Mouse (Mus musculus): ENCODE measurements around the gene Eif4b. TPM values are rescaled to one million over a fixed set of nuclear protein-coding genes. Genes with fewer than 3 reads are reported as not detected.

Gene Eif4b
- 113 and 121 TPM in 2 replicates for polyA plus RNA-seq (2014; fragmentation: Nextera tagmentation; extraction: Ambion mirVana)

DNA sequence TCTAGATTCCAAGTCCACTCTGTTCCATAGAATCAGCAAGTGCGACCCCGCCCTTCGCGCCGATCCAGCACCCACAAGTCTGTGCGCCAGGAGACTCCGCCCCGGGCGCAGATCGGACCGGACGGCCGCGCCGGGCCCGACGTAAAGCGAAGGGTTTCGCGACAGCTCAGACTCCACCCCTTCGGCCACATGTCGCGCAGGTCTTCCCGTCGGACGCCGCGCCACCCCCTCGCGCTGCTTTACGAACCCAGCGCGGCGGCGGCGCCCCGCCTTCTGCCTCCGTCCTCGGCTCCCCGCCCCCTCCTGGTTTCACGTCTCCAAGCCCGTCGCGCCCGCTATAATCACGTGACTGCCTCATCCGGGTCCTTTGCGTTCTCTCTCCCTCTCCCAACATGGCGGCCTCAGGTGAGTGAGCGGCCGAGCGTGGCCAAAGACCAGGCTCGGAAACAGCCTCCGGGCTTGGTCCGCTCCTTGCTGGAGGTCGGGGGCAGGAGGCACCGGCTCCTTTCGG is at the start of gene Eif4b:
TSS of gene Eif4b (plus strand) at position 215 of the 511 bp plus-strand sequence.
- peak; percentile 100 for DNase-seq (ENCODE audit: low spot score)
- ATAC-seq (ENCODE audit: insufficient read depth, low FRiP score, low TSS enrichment): peak; percentile 90
- Histone ChIP-seq H3K27me3 (ENCODE audit: control insufficient read depth, insufficient read depth, low read length) (no peaks in the 10 kb centered on the region), H3K9me3 (ENCODE audit: control insufficient read depth, low read length) (no peaks in the 10 kb centered on the region), H3K9ac (ENCODE audit: low read length) (peak within 1 kb of the TSS; percentile 91), H3K4me1 (ENCODE audit: control insufficient read depth, insufficient read depth, low read length) (peaks cover 16% of the 10 kb centered on the region), H3K4me3 (ENCODE audit: low read depth, low read length) (peak within 1 kb of the TSS; percentile 86), H3K27ac (ENCODE audit: low read depth, low read length) (peak within 1 kb of the TSS; percentile 90), H3K36me3 (ENCODE audit: control insufficient read depth, insufficient read depth, low read length) (no peaks in the 10 kb centered on the region), H3K4me2 (ENCODE audit: low read depth) (peak within 1 kb of the TSS; percentile 84)
- under 1% methylated on average over 55 of the region's 58 CpGs for WGBS

DNA sequence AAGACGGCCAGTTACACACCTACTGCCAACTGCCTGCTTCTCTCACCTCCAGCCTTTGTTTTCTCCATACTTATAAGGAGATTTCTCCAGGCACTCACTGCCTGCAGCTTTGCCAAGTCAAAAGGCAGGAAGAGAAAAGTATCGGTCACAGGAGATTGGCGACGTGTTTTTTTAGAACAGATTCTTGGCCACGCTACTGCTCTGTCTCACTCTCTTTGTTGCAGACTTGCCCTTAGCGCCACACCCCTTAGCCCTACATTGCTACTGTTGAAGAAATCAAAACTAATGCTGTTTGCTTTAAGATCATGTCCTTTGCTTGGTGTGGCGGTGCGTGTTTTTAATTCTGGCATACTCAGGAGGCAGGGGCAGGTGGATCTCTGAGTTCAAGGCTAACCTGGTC is 49.7 kb upstream of the Eif4b start:
- H3K27me3 ChIP-seq (ENCODE audit: control insufficient read depth, insufficient read depth, low read length): peaks cover 36% of the 10 kb centered on the region
- ATAC-seq (ENCODE audit: insufficient read depth, low FRiP score, low TSS enrichment): no peak
- no peak overlapping the region for H3K27ac ChIP-seq (ENCODE audit: low read depth, low read length)
- no peak overlapping the region for H3K9ac ChIP-seq (ENCODE audit: low read length)
- H3K4me1 ChIP-seq (ENCODE audit: control insufficient read depth, insufficient read depth, low read length): no peaks in the 10 kb centered on the region; the same call in 1 of the 2 replicates
- no peak overlapping the region for H3K4me3 ChIP-seq (ENCODE audit: low read depth, low read length)
- no peak overlapping the region for H3K4me2 ChIP-seq (ENCODE audit: low read depth)
- H3K36me3 ChIP-seq (ENCODE audit: control insufficient read depth, insufficient read depth, low read length): no peaks in the 10 kb centered on the region
- DNase-seq (ENCODE audit: low spot score): no peak
- H3K9me3 ChIP-seq (ENCODE audit: control insufficient read depth, low read length): no peaks in the 10 kb centered on the region
- 79% methylated on average over 8 of the region's 8 CpGs for WGBS

DNA sequence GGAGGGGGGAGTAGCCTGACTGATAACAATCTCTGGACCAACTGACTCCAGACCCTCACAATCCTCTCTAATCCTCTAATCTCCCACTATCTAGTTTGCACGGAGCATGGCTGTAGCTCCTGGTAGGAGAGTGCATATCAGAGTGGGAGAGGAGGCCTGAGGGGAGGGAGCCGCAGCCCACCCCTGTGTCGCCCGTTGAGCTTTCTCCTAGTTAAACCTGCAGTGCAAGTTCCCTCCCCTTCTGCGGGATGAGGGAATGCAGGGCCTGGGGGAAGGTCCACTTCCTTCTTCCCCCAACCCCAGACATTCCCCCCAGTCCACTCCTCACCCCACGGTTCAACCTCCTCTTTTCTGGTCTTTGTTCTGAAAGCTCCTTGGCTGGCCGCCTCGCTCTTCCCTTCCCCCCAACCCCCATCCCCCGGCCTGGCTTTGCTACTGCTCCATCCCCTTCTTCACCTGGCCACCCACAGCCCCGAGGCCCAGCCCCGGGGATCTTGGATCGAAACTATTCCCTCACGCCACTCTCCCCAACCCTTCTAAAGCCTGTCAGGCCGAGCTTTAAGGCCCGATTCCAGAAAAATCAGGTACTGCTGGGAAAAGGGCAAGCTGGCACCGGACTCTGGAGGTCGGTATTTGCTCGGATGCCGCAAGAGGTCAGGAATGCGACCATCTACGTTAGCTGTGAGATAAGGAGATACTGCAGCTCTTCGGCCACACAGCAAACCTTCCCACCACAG is 48.3 kb upstream of the Eif4b start:
- H3K27me3 ChIP-seq (ENCODE audit: control insufficient read depth, insufficient read depth, low read length): peaks cover 36% of the 10 kb centered on the region
- ATAC-seq (ENCODE audit: insufficient read depth, low FRiP score, low TSS enrichment): no peak

DNA sequence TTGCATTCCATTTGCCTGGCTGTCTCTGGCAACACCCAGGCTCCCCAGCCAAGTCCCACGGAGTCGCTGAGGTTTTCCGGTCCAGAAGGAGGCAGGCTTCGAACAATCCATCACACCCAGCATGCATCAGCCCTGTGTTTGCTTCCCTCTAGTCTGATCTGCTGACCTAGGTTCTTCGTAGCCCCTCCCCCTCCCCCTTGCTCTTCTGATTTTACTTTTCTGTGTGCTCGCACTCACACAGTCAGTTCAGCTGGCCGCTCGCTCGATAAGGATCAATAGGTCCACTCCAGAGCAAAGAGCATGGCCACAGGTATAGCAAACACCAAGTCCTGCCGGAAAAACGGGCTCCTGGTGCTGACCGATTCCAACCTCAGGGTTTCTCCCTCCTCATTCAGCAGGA is 47.1 kb upstream of the Eif4b start:
- H3K27ac ChIP-seq (ENCODE audit: low read depth, low read length): no peak overlapping the region
- DNase-seq (ENCODE audit: low spot score) (peak; percentile 38), ATAC-seq (ENCODE audit: insufficient read depth, low FRiP score, low TSS enrichment) (no peak)
- H3K27me3 ChIP-seq (ENCODE audit: control insufficient read depth, insufficient read depth, low read length): peaks cover 36% of the 10 kb centered on the region
- H3K4me1 ChIP-seq (ENCODE audit: control insufficient read depth, insufficient read depth, low read length): no peaks in the 10 kb centered on the region; the same call in 1 of the 2 replicates
- H3K9ac ChIP-seq (ENCODE audit: low read length): no peak overlapping the region
- H3K9me3 ChIP-seq (ENCODE audit: control insufficient read depth, low read length): no peaks in the 10 kb centered on the region
- H3K4me3 ChIP-seq (ENCODE audit: low read depth, low read length): no peak overlapping the region
- no peak overlapping the region for H3K4me2 ChIP-seq (ENCODE audit: low read depth)
- H3K36me3 ChIP-seq (ENCODE audit: control insufficient read depth, insufficient read depth, low read length): no peaks in the 10 kb centered on the region
- WGBS: 13% methylated on average over 12 of the region's 12 CpGs

More for the DNA sequence above, 48.3 kb upstream of the Eif4b start:
- Histone ChIP-seq H3K4me1 (ENCODE audit: control insufficient read depth, insufficient read depth, low read length) (no peaks in the 10 kb centered on the region; the same call in 1 of the 2 replicates), H3K27ac (ENCODE audit: low read depth, low read length) (no peak overlapping the region), H3K4me3 (ENCODE audit: low read depth, low read length) (no peak overlapping the region), H3K9ac (ENCODE audit: low read length) (peak overlapping the region; percentile 35; the same call in 1 of the 2 replicates), H3K9me3 (ENCODE audit: control insufficient read depth, low read length) (no peaks in the 10 kb centered on the region), H3K4me2 (ENCODE audit: low read depth) (peak overlapping the region; percentile 31; the same call in 1 of the 2 replicates), H3K36me3 (ENCODE audit: control insufficient read depth, insufficient read depth, low read length) (no peaks in the 10 kb centered on the region)
- WGBS: 5% methylated on average over 22 of the region's 22 CpGs
- peak; percentile 32 for DNase-seq (ENCODE audit: low spot score)

DNA sequence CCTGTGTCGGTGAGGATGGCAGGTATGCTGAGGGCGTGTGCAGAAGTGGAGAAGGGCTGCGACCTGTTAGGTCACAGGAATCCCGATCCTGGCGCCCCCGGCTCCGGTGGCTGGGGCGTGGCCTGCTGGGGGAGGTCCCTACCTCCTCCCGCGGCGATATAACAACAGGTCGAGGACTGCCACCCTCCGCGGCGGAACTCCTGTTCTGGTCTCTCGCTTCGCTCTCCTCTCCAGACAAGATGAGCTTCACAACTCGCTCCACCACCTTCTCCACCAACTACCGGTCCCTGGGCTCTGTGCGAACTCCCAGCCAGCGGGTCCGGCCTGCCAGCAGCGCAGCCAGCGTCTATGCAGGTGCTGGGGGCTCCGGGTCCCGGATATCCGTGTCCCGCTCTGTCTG is 45.5 kb upstream of the Eif4b start, which contains the start of gene Krt18:
TSS of gene Krt18 (plus strand) at position 141 of the 400 bp plus-strand sequence.
- H3K4me2 ChIP-seq (ENCODE audit: low read depth): peak within 1 kb of the TSS; percentile 44
- no peaks in the 10 kb centered on the region for H3K9me3 ChIP-seq (ENCODE audit: control insufficient read depth, low read length)
- ATAC-seq (ENCODE audit: insufficient read depth, low FRiP score, low TSS enrichment): no peak
- no peaks in the 10 kb centered on the region; the same call in 1 of the 2 replicates for H3K4me1 ChIP-seq (ENCODE audit: control insufficient read depth, insufficient read depth, low read length)
- peak within 1 kb of the TSS; percentile 18 for H3K4me3 ChIP-seq (ENCODE audit: low read depth, low read length)
- DNase-seq (ENCODE audit: low spot score): no peak
- no peak within 1 kb of the TSS for H3K9ac ChIP-seq (ENCODE audit: low read length)
- H3K36me3 ChIP-seq (ENCODE audit: control insufficient read depth, insufficient read depth, low read length): no peaks in the 10 kb centered on the region
- WGBS: 1% methylated on average over 27 of the region's 28 CpGs
- H3K27me3 ChIP-seq (ENCODE audit: control insufficient read depth, insufficient read depth, low read length): peaks cover 36% of the 10 kb centered on the region
- no peak within 1 kb of the TSS for H3K27ac ChIP-seq (ENCODE audit: low read depth, low read length)

DNA sequence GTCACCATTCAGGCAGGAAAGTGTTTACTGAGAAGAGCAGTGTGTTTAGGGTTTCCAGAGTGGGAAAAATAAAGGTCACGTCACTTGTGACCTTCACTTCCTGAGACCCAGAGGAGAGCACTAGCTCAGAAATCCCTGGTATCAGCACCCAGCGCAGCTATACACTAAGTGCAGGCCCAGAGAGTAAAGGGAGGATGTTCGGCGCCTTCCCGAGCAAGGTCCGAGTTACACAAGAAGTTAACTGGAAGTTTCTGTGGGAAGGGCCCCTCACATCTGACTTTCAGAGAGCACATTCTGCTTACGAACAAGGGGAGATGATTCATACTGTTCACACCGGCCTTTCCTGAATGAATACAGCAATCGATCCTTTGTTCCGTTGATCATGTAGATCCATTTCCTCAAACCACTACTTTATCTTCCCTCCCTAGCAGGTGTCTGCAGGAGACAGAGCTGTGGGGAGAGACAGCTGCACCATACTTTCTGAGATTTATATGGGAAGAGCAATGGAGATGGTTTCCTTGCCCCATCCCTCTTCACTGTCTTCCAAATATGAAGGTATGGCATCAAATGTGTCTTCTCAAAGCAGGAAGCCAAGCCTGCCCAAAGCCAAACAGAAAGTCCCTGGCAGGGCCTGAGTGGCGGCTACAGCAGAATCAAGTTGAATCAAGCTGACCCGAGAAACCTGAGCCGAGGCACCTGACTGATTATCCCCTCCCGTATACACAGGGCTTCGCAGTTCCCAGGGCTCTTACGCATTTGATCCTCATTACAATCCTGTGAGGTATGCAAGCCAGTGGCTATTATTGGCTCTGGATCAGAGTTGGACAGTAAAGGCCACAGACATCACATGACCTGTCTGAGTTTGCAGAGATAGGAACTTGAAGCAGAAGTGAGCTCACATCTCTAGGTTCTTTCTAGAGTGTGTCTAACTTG is 39.2 kb upstream of the Eif4b start:
- Histone ChIP-seq H3K4me1 (ENCODE audit: control insufficient read depth, insufficient read depth, low read length) (no peaks in the 10 kb centered on the region), H3K36me3 (ENCODE audit: control insufficient read depth, insufficient read depth, low read length) (no peaks in the 10 kb centered on the region), H3K4me2 (ENCODE audit: low read depth) (no peak overlapping the region), H3K4me3 (ENCODE audit: low read depth, low read length) (no peak overlapping the region), H3K27me3 (ENCODE audit: control insufficient read depth, insufficient read depth, low read length) (no peaks in the 10 kb centered on the region), H3K27ac (ENCODE audit: low read depth, low read length) (no peak overlapping the region), H3K9ac (ENCODE audit: low read length) (no peak overlapping the region), H3K9me3 (ENCODE audit: control insufficient read depth, low read length) (no peaks in the 10 kb centered on the region)
- no peak for ATAC-seq (ENCODE audit: insufficient read depth, low FRiP score, low TSS enrichment)
- no peak for DNase-seq (ENCODE audit: low spot score)
- 72% methylated on average over 16 of the region's 16 CpGs for WGBS

DNA sequence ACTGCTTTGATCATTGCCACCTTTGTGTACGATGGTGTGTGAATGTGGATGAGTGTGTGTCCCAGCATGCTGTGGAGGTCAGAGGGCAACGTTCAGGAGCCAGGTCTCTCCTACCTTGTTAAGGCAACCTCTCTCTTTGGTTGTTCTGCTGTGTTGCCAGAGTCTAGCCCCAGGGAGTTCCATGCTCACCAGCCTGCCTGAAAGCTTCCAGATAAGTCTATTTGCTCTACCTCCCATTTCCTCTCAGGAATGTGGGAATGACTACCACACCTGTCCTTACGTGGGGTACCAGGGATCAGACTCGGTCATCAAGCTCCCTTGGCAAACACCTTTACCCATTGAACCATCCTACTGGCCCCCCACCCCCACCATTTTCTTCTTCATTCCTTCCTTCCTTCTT is 33.3 kb upstream of the Eif4b start:
- ATAC-seq (ENCODE audit: insufficient read depth, low FRiP score, low TSS enrichment) (no peak), DNase-seq (ENCODE audit: low spot score) (no peak)
- Histone ChIP-seq H3K4me1 (ENCODE audit: control insufficient read depth, insufficient read depth, low read length) (no peaks in the 10 kb centered on the region), H3K27ac (ENCODE audit: low read depth, low read length) (no peak overlapping the region), H3K36me3 (ENCODE audit: control insufficient read depth, insufficient read depth, low read length) (no peaks in the 10 kb centered on the region), H3K9me3 (ENCODE audit: control insufficient read depth, low read length) (no peaks in the 10 kb centered on the region), H3K4me3 (ENCODE audit: low read depth, low read length) (no peak overlapping the region), H3K4me2 (ENCODE audit: low read depth) (no peak overlapping the region), H3K27me3 (ENCODE audit: control insufficient read depth, insufficient read depth, low read length) (no peaks in the 10 kb centered on the region), H3K9ac (ENCODE audit: low read length) (no peak overlapping the region)
- 74% methylated on average over 4 of the region's 4 CpGs for WGBS

DNA sequence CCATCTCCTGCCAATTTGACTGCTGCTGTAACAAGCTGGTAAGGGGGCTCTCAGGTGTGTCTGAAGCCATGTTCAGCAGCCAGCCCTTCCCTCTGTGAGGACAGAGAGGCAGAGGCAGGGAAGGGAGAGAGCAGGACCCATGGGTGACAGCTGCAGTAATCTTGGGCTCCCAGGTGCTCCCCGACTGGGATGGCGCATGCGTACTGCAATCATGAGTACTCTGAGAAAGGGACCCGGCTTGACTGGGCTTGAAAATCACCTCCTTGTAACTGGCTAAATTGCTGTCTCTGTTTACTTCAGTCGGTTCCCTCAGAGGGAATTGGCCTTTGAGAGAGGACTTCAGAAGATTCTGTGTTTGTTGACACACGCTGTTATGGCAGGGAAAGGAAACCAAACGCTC is 31.6 kb upstream of the Eif4b start:
- 48% methylated on average over 7 of the region's 7 CpGs for WGBS
- Histone ChIP-seq H3K27me3 (ENCODE audit: control insufficient read depth, insufficient read depth, low read length) (no peaks in the 10 kb centered on the region), H3K4me1 (ENCODE audit: control insufficient read depth, insufficient read depth, low read length) (no peaks in the 10 kb centered on the region), H3K27ac (ENCODE audit: low read depth, low read length) (no peak overlapping the region), H3K36me3 (ENCODE audit: control insufficient read depth, insufficient read depth, low read length) (no peaks in the 10 kb centered on the region), H3K4me2 (ENCODE audit: low read depth) (no peak overlapping the region), H3K9me3 (ENCODE audit: control insufficient read depth, low read length) (no peaks in the 10 kb centered on the region), H3K4me3 (ENCODE audit: low read depth, low read length) (no peak overlapping the region), H3K9ac (ENCODE audit: low read length) (no peak overlapping the region)
- DNase-seq (ENCODE audit: low spot score) (no peak), ATAC-seq (ENCODE audit: insufficient read depth, low FRiP score, low TSS enrichment) (no peak)

Data from neural tube, embryonic 11.5 days (tissue).